Mouse (Mus musculus) liver, postnatal 0 days (tissue): ENCODE measurements around the gene Ghitm.

Experiments used
- CTCF ChIP-seq: sonication (generic); IDR thresholded peaks from 2 replicates; pipeline ENCODE4 v1.5.1; 2016; ENCODE audit warnings: antibody characterized with exemption, low read depth
- EP300 ChIP-seq: IDR thresholded peaks from 2 replicates; pipeline ENCODE4 v1.6.1; 2016; ENCODE audit warnings: antibody characterized with exemption, low read depth, mild to moderate bottlenecking

DNA sequence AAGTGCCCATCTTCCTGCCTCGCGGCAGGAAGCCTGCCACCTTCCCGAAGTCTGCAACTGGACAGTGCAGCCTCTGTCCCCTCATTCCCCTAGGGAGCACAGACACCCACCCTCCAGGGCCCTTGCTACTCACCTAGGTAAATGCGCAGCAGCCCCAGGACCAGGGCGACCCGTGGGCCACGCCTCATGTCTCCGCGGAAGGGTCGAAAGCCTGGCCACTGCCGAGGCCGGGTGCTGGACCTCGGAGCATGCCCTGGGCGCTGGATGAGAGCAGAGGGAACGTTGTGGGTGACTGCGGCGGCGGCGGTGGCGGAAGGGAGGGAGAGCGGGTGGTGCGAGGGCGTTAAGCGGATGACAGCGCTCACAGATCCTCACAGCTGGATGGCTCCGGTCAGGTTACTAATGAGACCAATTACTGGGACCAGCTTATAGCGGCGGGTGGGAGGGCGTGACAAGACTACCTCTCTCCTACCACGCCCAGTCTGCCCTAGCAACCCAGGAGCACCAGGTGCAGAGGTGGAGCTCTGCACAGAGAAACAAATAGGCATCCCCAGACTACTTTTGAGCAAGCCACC is 37.0 kb downstream of the Ghitm start, which contains the start of gene Cdhr1:
- TF ChIP-seq CTCF (no peak), EP300 (no peak)
